Mouse (Mus musculus) hindbrain, embryonic 12.5 days (tissue): Measurements from ENCODE around the gene Slc5a5. TPM values are rescaled to one million over a fixed set of nuclear protein-coding genes. Genes with fewer than 3 reads are reported as not detected.

Experiments
- ATAC-seq: fragments of 200-750 bp; cut with Nextera tagmentation; 2 replicates; pipeline ENCODE4 v1.8.0; 2017; ENCODE audit warnings: moderate TSS enrichment; ENCODE audit not compliant: low FRiP score
- H3K27ac ChIP-seq: fragments of 300-500 bp; sonication (generic); 2 replicates; pipeline ENCODE4 v1.5.1; 2016; ENCODE audit warnings: mild to moderate bottlenecking
- H3K27me3 ChIP-seq: fragments of 300-500 bp; sonication (generic); 2 replicates; pipeline ENCODE4 v1.6.1; 2016; ENCODE audit warnings: mild to moderate bottlenecking
- H3K36me3 ChIP-seq: fragments of 300-500 bp; sonication (generic); 2 replicates; pipeline ENCODE4 v1.6.1; 2016; ENCODE audit warnings: mild to moderate bottlenecking
- H3K4me1 ChIP-seq: fragments of 300-500 bp; sonication (generic); 2 replicates; pipeline ENCODE4 v1.6.1; 2016
- H3K4me2 ChIP-seq: fragments of 300-500 bp; sonication (generic); replicated peaks from 2 replicates; pipeline ENCODE4 v1.6.1; 2016; ENCODE audit warnings: mild to moderate bottlenecking
- H3K4me3 ChIP-seq: fragments of 300-500 bp; sonication (generic); 2 replicates; pipeline ENCODE4 v1.5.1; 2016; ENCODE audit warnings: mild to moderate bottlenecking
- H3K9ac ChIP-seq: fragments of 300-500 bp; sonication (generic); 2 replicates; pipeline ENCODE4 v1.6.1; 2016; ENCODE audit warnings: mild to moderate bottlenecking, moderate library complexity
- H3K9me3 ChIP-seq: fragments of 300-500 bp; sonication (generic); replicated peaks from 2 replicates; pipeline ENCODE4 v1.6.1; 2016; ENCODE audit warnings: mild to moderate bottlenecking
- WGBS: fragments of 180-500 bp; shearing (Covaris S2); methylation state at CpG from one replicate; pipeline ENCODE4 v1.1.7; 2016; 5-methylcytosine and 5-hydroxymethylcytosine counted together
- polyA plus RNA-seq: library from polyadenylated mRNA; unstranded; fragments of >200 nt; fragmentation: Nextera tagmentation; extraction: Ambion mirVana; gene quantifications from 2 replicates; pipeline ENCODE4 v1.2.1, GENCODE M21; 2016

The Slc5a5 gene
- polyA plus RNA-seq: 0.25 and 0.68 TPM in 2 replicates

DNA sequence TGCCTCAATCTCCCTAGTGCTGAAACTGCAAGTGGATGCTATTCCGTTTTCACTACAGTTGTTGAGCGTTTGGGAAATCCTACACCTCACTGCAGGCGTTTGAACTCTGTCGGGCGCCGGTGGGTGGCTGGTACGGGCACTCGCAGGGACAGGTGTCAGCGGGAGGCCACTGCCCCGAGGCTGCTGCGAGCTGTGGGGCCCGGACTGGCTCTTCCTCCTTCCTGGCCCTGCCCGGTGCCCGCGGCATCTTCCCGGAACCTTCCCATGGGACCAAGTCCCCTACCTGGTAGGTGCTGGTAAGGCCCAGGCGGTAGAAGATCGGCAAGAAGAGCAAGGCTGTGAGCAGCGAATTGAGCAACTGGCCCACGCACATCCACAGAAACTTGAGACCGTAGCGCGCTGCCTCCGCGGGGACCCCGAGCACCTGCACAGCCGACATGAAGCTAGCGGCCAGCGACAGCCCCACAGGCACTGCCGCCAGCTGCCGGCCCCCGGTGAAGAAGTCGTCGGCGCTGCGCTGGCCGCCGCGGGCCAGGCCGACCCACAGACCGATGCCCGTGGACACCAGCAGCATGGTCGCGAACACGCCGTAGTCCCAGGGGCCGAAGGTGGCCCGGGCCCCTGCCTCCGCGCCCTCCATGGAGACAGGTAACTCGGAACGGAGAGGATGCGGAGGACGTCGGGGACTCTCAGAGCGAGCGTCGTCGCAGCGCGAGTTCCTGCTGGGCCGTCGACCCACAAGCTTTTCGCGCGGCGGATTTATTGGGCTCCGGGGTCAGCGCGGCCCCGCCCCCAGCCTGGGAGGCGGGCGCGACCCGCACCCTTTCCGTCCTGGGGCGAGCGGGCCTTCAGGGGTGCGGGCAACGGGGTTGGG lies at the start of gene Slc5a5:
Gene Slc5a5, minus strand, starts transcription at position 736 of the 874 bp plus-strand sequence.
- no peak for ATAC-seq
- Histone ChIP-seq H3K36me3 (peaks cover 29% of the 10 kb centered on the region), H3K4me1 (peaks cover 29% of the 10 kb centered on the region), H3K27me3 (peaks cover 77% of the 10 kb centered on the region), H3K27ac (no peak within 1 kb of the TSS), H3K4me2 (peak within 1 kb of the TSS; percentile 45), H3K9ac (peak within 1 kb of the TSS; percentile 57), H3K9me3 (no peaks in the 10 kb centered on the region; the same call in 1 of the 2 replicates), H3K4me3 (peak within 1 kb of the TSS; percentile 28)
- 2% methylated on average over 80 of the region's 80 CpGs for WGBS

- Histone ChIP-seq H3K9me3 (no peaks in the 10 kb centered on the region), H3K36me3 (no peaks in the 10 kb centered on the region), H3K4me3 (no peak overlapping the region), H3K4me2 (no peak overlapping the region), H3K27ac (no peak overlapping the region), H3K27me3 (no peaks in the 10 kb centered on the region), H3K4me1 (no peaks in the 10 kb centered on the region), H3K9ac (no peak overlapping the region)
- 65% methylated on average over 2 of the region's 2 CpGs for WGBS
- no peak for ATAC-seq
These were observed 48.9 kb upstream of the Slc5a5 start for GRCm38 (mm10) chr8:70941478-70941877.

DNA sequence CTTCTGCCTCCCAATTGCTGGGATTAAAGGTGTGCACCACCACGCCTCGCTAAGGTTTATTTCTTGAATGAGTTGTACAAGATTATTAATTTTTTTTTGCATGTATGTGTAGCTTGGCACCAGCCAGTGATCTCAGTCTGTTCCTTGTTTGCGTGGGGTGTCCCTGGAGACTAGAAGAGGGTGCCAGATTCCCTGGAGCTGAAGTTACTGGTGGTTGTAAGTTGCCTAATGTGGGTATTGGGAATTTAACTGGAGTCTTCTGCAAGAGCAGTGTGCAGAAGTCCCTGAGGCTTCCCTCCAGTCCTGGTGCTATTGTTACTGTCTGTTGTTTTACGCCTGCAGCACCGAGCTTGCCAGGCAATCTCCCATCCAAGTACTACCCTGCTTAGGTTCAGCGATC lies 44.6 kb upstream of the Slc5a5 start:
- Histone ChIP-seq H3K27me3 (no peaks in the 10 kb centered on the region), H3K4me2 (no peak overlapping the region), H3K9me3 (no peaks in the 10 kb centered on the region), H3K36me3 (0 out of 2 replicates have a peak, but pooled peaks cover 1% of the 10 kb centered on the region), H3K27ac (no peak overlapping the region), H3K9ac (no peak overlapping the region), H3K4me3 (no peak overlapping the region), H3K4me1 (no peaks in the 10 kb centered on the region)
- WGBS: 84% methylated on average over 6 of the region's 6 CpGs
- no peak for ATAC-seq

DNA sequence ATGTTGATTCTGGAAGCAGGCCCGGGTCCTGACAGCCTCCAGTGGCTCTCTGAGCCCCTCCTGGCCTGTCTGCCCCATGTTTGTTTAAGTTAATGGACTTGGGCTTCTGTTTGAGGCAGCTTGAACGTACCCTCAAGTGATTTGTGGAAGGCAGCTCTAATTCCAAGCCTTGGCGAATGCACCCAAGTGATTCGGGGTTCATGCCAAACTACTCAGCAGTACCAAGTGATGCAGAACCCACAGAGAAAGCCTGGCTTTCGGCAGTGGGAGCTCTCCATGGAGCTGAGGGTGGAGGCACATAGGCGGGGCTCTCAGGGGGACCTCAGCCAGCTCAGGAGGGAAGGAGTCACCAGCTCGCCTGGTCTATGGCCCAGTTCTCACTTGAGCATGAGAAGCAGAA lies 42.2 kb upstream of the Slc5a5 start:
- no peak overlapping the region for H3K9ac ChIP-seq
- H3K36me3 ChIP-seq: peaks cover 14% of the 10 kb centered on the region
- no peaks in the 10 kb centered on the region for H3K9me3 ChIP-seq
- H3K4me1 ChIP-seq: no peaks in the 10 kb centered on the region
- no peak overlapping the region for H3K27ac ChIP-seq
- H3K4me2 ChIP-seq: no peak overlapping the region
- no peak overlapping the region for H3K4me3 ChIP-seq
- H3K27me3 ChIP-seq: no peaks in the 10 kb centered on the region
- WGBS: 76% methylated on average over 7 of the region's 7 CpGs
- no peak for ATAC-seq

DNA sequence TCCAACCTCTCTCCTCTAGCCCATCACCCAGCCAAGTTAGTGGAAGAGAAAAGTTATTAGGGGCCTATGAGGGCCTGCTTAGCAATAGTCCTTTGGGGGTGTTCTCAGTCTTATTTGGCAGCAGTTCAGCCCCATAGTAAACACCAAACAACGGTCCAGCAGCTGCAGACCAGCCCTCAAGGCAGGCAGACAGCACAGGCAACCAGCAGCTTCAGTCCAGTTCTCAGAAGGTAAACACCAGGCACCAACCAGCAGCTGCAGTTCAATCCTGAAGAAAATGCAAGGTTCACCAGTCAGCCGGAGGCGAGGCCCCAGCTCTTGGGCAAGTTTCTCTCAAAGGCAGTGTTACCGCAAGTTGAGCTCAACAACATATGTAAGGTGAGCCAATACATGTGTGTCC lies 40.5 kb upstream of the Slc5a5 start:
- Histone ChIP-seq H3K27ac (no peak overlapping the region), H3K4me1 (no peaks in the 10 kb centered on the region), H3K36me3 (peaks cover 14% of the 10 kb centered on the region), H3K4me2 (no peak overlapping the region), H3K4me3 (no peak overlapping the region), H3K9me3 (no peaks in the 10 kb centered on the region), H3K9ac (no peak overlapping the region), H3K27me3 (no peaks in the 10 kb centered on the region)
- 91% methylated on average over 4 of the region's 4 CpGs for WGBS
- no peak for ATAC-seq

- no peak overlapping the region for H3K27ac ChIP-seq
- no peaks in the 10 kb centered on the region for H3K27me3 ChIP-seq
- WGBS: 93% methylated on average over 11 of the region's 11 CpGs
- H3K9me3 ChIP-seq: no peaks in the 10 kb centered on the region
- no peak overlapping the region for H3K9ac ChIP-seq
- H3K4me3 ChIP-seq: no peak overlapping the region
- H3K36me3 ChIP-seq: peaks cover 14% of the 10 kb centered on the region
- no peak overlapping the region for H3K4me2 ChIP-seq
- ATAC-seq: no peak
- no peaks in the 10 kb centered on the region for H3K4me1 ChIP-seq
These were observed 39.2 kb upstream of the Slc5a5 start for GRCm38 (mm10) chr8:70931731-70932130.

DNA sequence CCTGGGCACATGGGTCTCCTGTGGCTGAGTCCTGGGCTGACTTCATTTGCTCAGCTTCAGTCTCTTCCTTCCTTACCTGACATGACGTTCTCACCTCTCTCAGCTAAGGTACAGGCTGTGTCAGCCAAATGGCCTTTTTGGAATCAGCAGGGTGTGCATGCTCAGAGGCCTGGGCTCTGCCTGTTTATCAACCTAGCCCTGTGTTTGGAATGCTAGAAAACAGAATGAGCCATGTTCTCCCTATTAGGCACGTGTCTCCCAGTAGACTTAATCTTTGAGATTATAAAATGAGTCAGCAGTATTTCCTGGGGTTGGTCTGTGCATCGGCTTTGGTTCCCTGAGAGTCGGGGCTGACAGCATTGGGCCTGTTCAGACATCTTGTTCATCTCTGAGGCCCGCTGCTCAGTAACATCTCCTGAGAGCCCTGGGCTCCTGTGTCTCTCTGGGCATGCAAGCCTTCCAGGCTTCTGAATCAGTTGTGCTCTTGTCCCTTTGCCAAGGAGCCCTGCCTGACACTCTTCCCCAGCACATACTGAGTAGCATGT lies 36.3 kb upstream of the Slc5a5 start:
- no peak for ATAC-seq
- WGBS: 87% methylated on average over 5 of the region's 5 CpGs
- no peak overlapping the region for H3K9ac ChIP-seq
- no peaks in the 10 kb centered on the region for H3K9me3 ChIP-seq
- H3K4me3 ChIP-seq: no peak overlapping the region
- peaks cover 14% of the 10 kb centered on the region for H3K36me3 ChIP-seq
- no peak overlapping the region for H3K27ac ChIP-seq
- no peak overlapping the region for H3K4me2 ChIP-seq
- no peaks in the 10 kb centered on the region for H3K4me1 ChIP-seq
- H3K27me3 ChIP-seq: no peaks in the 10 kb centered on the region

DNA sequence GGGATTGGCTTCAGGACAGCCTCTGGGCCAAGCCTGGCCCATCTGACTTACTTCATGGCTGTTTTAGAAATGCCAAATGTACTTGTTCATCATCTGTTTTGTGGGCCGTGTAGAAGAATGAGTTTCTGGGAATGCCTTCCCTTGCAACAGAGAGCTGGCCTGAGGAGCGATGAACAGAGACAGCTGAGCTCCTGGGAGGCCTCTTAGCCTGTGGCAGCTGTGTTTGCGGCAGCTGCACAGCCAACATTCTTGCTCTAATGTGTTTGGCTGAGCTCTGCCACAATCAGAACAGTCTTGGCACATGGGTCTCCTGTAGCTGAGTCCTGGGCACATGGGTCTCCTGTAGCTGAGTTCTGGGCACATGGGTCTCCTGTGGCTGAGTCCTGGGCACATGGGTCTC lies 35.5 kb upstream of the Slc5a5 start:
- Histone ChIP-seq H3K27me3 (no peaks in the 10 kb centered on the region), H3K9ac (no peak overlapping the region), H3K27ac (no peak overlapping the region), H3K36me3 (peaks cover 14% of the 10 kb centered on the region), H3K9me3 (no peaks in the 10 kb centered on the region), H3K4me1 (no peaks in the 10 kb centered on the region), H3K4me3 (no peak overlapping the region), H3K4me2 (no peak overlapping the region)
- no peak for ATAC-seq
- whole genome bisulfite sequencing: 89% methylated on average over 3 of the region's 3 CpGs

DNA sequence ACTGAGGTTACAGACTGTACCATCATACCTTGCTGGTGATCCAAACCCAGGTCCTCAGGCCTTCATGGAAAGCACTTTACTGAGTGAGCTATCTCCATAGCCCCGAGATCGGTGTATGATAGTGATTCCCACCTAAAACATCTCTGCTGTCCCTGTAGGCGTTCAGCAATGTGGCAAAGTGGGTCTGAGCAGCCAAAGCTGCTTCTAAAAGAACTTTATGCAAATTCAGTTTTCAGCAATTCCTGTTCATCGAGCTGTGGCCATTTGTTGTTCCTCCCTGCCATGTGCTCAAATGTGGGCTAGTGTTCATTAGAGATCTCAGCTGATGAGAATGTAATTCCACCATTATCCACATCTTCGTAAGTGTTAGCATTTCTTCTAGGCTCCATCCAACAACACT lies 33.8 kb upstream of the Slc5a5 start:
- H3K27me3 ChIP-seq: no peaks in the 10 kb centered on the region
- H3K4me3 ChIP-seq: no peak overlapping the region
- no peak overlapping the region for H3K9ac ChIP-seq
- 89% methylated on average over 5 of the region's 5 CpGs for WGBS
- H3K27ac ChIP-seq: no peak overlapping the region
- H3K36me3 ChIP-seq: peaks cover 12% of the 10 kb centered on the region
- H3K4me2 ChIP-seq: no peak overlapping the region
- no peaks in the 10 kb centered on the region for H3K4me1 ChIP-seq
- ATAC-seq: no peak
- no peaks in the 10 kb centered on the region for H3K9me3 ChIP-seq

GRCm38 (mm10) chr8:70925754-70926153 lies 33.2 kb upstream of the Slc5a5 start:
- Histone ChIP-seq H3K9ac (no peak overlapping the region), H3K9me3 (no peaks in the 10 kb centered on the region), H3K27me3 (no peaks in the 10 kb centered on the region), H3K27ac (no peak overlapping the region), H3K4me2 (no peak overlapping the region), H3K36me3 (peaks cover 12% of the 10 kb centered on the region), H3K4me3 (no peak overlapping the region), H3K4me1 (no peaks in the 10 kb centered on the region)
- ATAC-seq: no peak
- WGBS: 89% methylated on average over 4 of the region's 4 CpGs

DNA sequence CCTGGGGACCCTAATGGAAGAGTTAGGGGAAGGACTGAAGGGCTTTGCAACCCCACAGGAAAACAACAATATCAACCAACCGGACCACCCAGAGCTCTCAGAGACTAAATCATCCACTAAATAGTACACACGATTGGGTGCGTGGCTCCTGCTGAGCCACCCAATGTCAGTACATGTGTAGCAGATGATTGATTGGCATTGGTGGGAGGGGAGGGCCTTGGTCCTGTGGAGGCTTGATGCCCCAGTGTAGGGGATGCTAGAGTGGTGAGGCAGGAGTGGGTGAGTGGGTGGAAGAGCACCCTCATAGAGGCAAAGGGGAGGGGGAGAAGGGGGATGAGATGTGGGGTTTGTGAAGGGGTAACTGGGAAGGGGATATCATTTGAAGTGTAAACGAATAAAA lies 31.6 kb upstream of the Slc5a5 start:
- ATAC-seq: no peak
- no peak overlapping the region for H3K4me2 ChIP-seq
- no peak overlapping the region for H3K9ac ChIP-seq
- H3K27me3 ChIP-seq: no peaks in the 10 kb centered on the region
- 85% methylated on average over 4 of the region's 4 CpGs for WGBS
- no peak overlapping the region for H3K4me3 ChIP-seq
- H3K36me3 ChIP-seq: peaks cover 17% of the 10 kb centered on the region
- no peak overlapping the region for H3K27ac ChIP-seq
- no peaks in the 10 kb centered on the region for H3K4me1 ChIP-seq
- no peaks in the 10 kb centered on the region for H3K9me3 ChIP-seq

DNA sequence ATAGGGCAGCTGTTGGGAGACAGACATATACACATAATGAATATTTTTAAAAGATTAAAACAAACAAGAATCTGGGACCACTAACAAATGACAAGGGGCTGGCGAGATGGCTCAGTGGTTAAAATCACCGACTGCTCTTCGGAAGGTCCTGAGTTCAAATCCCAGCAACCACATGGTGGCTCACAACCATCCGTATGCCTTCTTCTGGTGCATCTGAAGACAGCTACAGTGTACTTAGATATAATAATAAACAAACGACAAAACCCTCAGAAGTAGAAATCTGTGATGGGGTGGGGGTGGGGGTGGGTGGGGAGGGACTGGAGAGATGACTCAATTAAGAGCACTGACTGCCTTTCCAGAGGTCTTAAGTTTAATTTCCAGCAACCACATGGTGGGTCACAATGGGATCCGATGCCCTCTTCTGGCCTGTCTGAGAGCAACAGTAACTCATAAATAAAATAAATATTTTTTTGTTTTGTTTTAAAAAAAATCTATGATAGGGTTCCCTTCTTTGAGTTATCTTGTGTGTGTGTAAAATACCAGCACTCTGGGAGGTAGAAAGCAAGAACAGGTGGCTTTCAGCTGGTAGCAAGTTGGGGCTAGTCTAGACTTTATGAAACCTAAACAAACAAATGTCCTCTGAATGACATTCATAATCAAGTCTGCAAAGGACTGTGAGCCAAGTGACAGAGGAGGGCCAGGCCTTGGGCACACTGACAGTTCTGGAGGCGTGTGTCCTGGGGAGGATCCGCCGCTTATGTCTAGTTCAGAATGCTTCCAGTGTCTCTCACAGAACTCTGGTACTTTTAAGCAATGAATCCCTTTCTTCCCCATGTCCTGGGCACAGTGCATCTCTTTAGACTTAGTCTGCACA lies 27.7 kb upstream of the Slc5a5 start:
- no peak overlapping the region for H3K27ac ChIP-seq
- no peak overlapping the region for H3K4me3 ChIP-seq
- WGBS: 87% methylated on average over 9 of the region's 9 CpGs
- ATAC-seq: no peak
- H3K9me3 ChIP-seq: no peaks in the 10 kb centered on the region
- no peak overlapping the region for H3K4me2 ChIP-seq
- H3K27me3 ChIP-seq: no peaks in the 10 kb centered on the region
- peaks cover 55% of the 10 kb centered on the region for H3K36me3 ChIP-seq
- no peaks in the 10 kb centered on the region for H3K4me1 ChIP-seq
- no peak overlapping the region for H3K9ac ChIP-seq
